ENCODE assay signal across 8 mouse cellular contexts in genomic region chr11:72576111-72576465, GRCm38 (mm10). TPM values are rescaled to one million over a fixed set of nuclear protein-coding genes. Genes with fewer than 3 reads are reported as not detected.
A peak's percentile ranks its signal among the peaks of the same experiment; 100 is the strongest.
DNase-seq lines count a peak whose midpoint lies in the region; ATAC-seq and TF ChIP-seq lines count a peak whose summit lies in the region.

No protein-coding gene starts in this region.

- no peak for TF ChIP-seq POLR2A in cortical plate, adult 2 months (IDR thresholded peaks at IDR 0.05; ENCODE audit: extremely low read depth, insufficient read depth, low read length)

- H3K4me3 ChIP-seq in kidney, embryonic 14.5 days (ENCODE audit: low read length), result peak overlapping the region; percentile 29
- peak overlapping the region; percentile 52; the same call in 1 of the 2 replicates for H3K4me3 ChIP-seq in cortical plate, adult 2 months (ENCODE audit: insufficient read depth, low read length)
- peak overlapping the region; percentile 51 for H3K4me3 ChIP-seq in hindbrain, embryonic 10.5 days
- peak overlapping the region; percentile 31 for H3K4me3 ChIP-seq in midbrain, embryonic 12.5 days

- H3K36me3 ChIP-seq in kidney, embryonic 14.5 days (ENCODE audit: control insufficient read depth, insufficient read depth, low read length), result no peaks in the 10 kb centered on the region
- H3K36me3 ChIP-seq in hindbrain, embryonic 10.5 days, result no peaks in the 10 kb centered on the region
- no peaks in the 10 kb centered on the region for H3K36me3 ChIP-seq in midbrain, embryonic 12.5 days

- H3K27me3 ChIP-seq in kidney, embryonic 14.5 days (ENCODE audit: control insufficient read depth, insufficient read depth, low read length), result no peaks in the 10 kb centered on the region
- H3K27me3 ChIP-seq in hindbrain, embryonic 10.5 days (ENCODE audit: insufficient read depth, poor library complexity, severe bottlenecking), result peaks cover 9% of the 10 kb centered on the region
- peaks cover 4% of the 10 kb centered on the region; the same call in 1 of the 2 replicates for H3K27me3 ChIP-seq in midbrain, embryonic 12.5 days

- no peak overlapping the region for H3K27ac ChIP-seq in kidney, embryonic 14.5 days (ENCODE audit: low read depth, low read length)
- H3K27ac ChIP-seq in cortical plate, adult 2 months (ENCODE audit: insufficient read depth, low read length), result no peak overlapping the region
- H3K27ac ChIP-seq in hindbrain, embryonic 10.5 days, result peak overlapping the region; percentile 81
- H3K27ac ChIP-seq in midbrain, embryonic 12.5 days (replicated peaks), result no peak overlapping the region; the same call in 1 of the 2 replicates

- ATAC-seq in kidney, embryonic 14.5 days (ENCODE audit: low FRiP score, low TSS enrichment), result no peak
- no peak for ATAC-seq in midbrain, embryonic 12.5 days (ENCODE audit: low FRiP score, low read depth)

- TF ChIP-seq CTCF in cortical plate, adult 2 months (IDR thresholded peaks at IDR 0.05; ENCODE audit: extremely low read depth, insufficient read depth, low read length), result no peak

- no peak for DNase-seq in kidney, postnatal 10 days
- DNase-seq in hindbrain, embryonic 10.5 days (ENCODE audit: low spot score), result no peak
- no peak for DNase-seq in T-cell, adult 2 months (ENCODE audit: low spot score)
- DNase-seq in layer of hippocampus, adult 8-10 months (ENCODE audit: low spot score in 2 of 2), result no peak
- DNase-seq in gastrocnemius, postnatal 25 days, result no peak

- H3K4me1 ChIP-seq in kidney, embryonic 14.5 days (ENCODE audit: control insufficient read depth, insufficient read depth, low read length), result no peaks in the 10 kb centered on the region
- H3K4me1 ChIP-seq in cortical plate, adult 2 months (ENCODE audit: control insufficient read depth, insufficient read depth, low read length), result no peaks in the 10 kb centered on the region
- H3K4me1 ChIP-seq in hindbrain, embryonic 10.5 days (replicated peaks), result peaks cover 18% of the 10 kb centered on the region
- H3K4me1 ChIP-seq in midbrain, embryonic 12.5 days, result peaks cover 13% of the 10 kb centered on the region

- 13% methylated on average over 7 of the region's 7 CpGs for WGBS in kidney, embryonic 14.5 days
- WGBS in hindbrain, embryonic 10.5 days, result 23% methylated on average over 7 of the region's 7 CpGs
- WGBS in midbrain, embryonic 12.5 days, result 22% methylated on average over 7 of the region's 7 CpGs

- H3K4me2 ChIP-seq in kidney, embryonic 14.5 days (replicated peaks; ENCODE audit: low read depth, low read length), result peak overlapping the region; percentile 54
- peak overlapping the region; percentile 60 for H3K4me2 ChIP-seq in midbrain, embryonic 12.5 days (replicated peaks)

- no peaks in the 10 kb centered on the region for H3K9me3 ChIP-seq in kidney, embryonic 14.5 days (ENCODE audit: control insufficient read depth, low read length)
- H3K9me3 ChIP-seq in hindbrain, embryonic 10.5 days, result no peaks in the 10 kb centered on the region
- no peaks in the 10 kb centered on the region for H3K9me3 ChIP-seq in midbrain, embryonic 12.5 days

- H3K9ac ChIP-seq in kidney, embryonic 14.5 days (ENCODE audit: low read depth, low read length), result no peak overlapping the region; the same call in 1 of the 2 replicates
- no peak overlapping the region for H3K9ac ChIP-seq in midbrain, embryonic 12.5 days (replicated peaks)

RNA-seq across cellular contexts. Expression of gene Spns3, which starts 25.8 kb away (rescaled TPM):
- polyA plus RNA-seq in kidney, embryonic 14.5 days (2014; fragmentation: Nextera tagmentation; extraction: Ambion mirVana), result 0.20 and 0.29 TPM in 2 replicates
- 0.33 and 0.36 TPM in 2 replicates for polyA plus RNA-seq in cortical plate, adult 2 months (2012; rRNA removed)
- 0.09 and 0.16 TPM in 2 replicates for polyA plus RNA-seq in hindbrain, embryonic 10.5 days (2016; fragmentation: Nextera tagmentation; extraction: Ambion mirVana)
- polyA plus RNA-seq in midbrain, embryonic 12.5 days (2016; fragmentation: Nextera tagmentation; extraction: Ambion mirVana), result 0.09 and 0.10 TPM in 2 replicates
- under 1 TPM; 0.33 to 0.58 (median 0.48) TPM for total RNA-seq in layer of hippocampus, adult 8-10 months (2022)
- total RNA-seq in gastrocnemius, postnatal 25 days (2021), result under 1 TPM; 0.11 to 0.26 TPM

RNA-seq across cellular contexts. Expression of gene Ube2g1, which starts 31.0 kb away (rescaled TPM):
- polyA plus RNA-seq in kidney, embryonic 14.5 days (2014; fragmentation: Nextera tagmentation; extraction: Ambion mirVana), result 68.1 and 82.1 TPM in 2 replicates
- polyA plus RNA-seq in cortical plate, adult 2 months (2012; rRNA removed), result 39.8 and 41.0 TPM in 2 replicates
- 93.0 and 95.7 TPM in 2 replicates for polyA plus RNA-seq in hindbrain, embryonic 10.5 days (2016; fragmentation: Nextera tagmentation; extraction: Ambion mirVana)
- 113 and 116 TPM in 2 replicates for polyA plus RNA-seq in midbrain, embryonic 12.5 days (2016; fragmentation: Nextera tagmentation; extraction: Ambion mirVana)
- total RNA-seq in layer of hippocampus, adult 8-10 months (2022), result 10 to 100 TPM; 36.8 to 44.5 (median 40.5) TPM
- 10 to 100 TPM; 74.3 to 77.4 TPM for total RNA-seq in gastrocnemius, postnatal 25 days (2021)
